Mouse (Mus musculus) hindbrain, embryonic 11.5 days (tissue): ENCODE results near the gene Gm5862. TPM values are rescaled to one million over a fixed set of nuclear protein-coding genes. Genes with fewer than 3 reads are reported as not detected.

Experiments used
- polyA plus RNA-seq: library from polyadenylated mRNA; unstranded; fragments of >200 nt; fragmentation: Nextera tagmentation; extraction: Ambion mirVana; gene quantifications from 2 replicates; pipeline ENCODE4 v1.2.1, GENCODE M21; 2014

Gene Gm5862
- polyA plus RNA-seq, 1 experiment from 2014 or later: not detected

Other genes with a start within 250 kb of the Gm5862 start
- gene Gm21663, start 80.5 kb downstream of the Gm5862 start, polyA plus RNA-seq: 0.11 TPM in 1 of 2 replicates, not detected in the other
- gene Gm21671, start 68.5 kb downstream of the Gm5862 start, polyA plus RNA-seq: 0.14 TPM in 1 of 2 replicates, not detected in the other
- gene Gm21680, start 50.3 kb downstream of the Gm5862 start, polyA plus RNA-seq: 0.06 TPM in 1 of 2 replicates, not detected in the other
- 0.04 TPM in 1 of 2 replicates, not detected in the other for gene Gm21698, start 34.3 kb downstream of the Gm5862 start, polyA plus RNA-seq
- gene Gm1979, start 18.1 kb downstream of the Gm5862 start, polyA plus RNA-seq: not detected in 2 replicates
- gene Speer4a, start 16.6 kb upstream of the Gm5862 start, polyA plus RNA-seq: not detected in 2 replicates
- 0.09 TPM in 1 of 2 replicates, not detected in the other for gene Gm7347, start 35.7 kb upstream of the Gm5862 start, polyA plus RNA-seq
- gene Gm10471, start 66.4 kb upstream of the Gm5862 start, polyA plus RNA-seq: not detected in 2 replicates
- 0.23 TPM in 1 of 2 replicates, not detected in the other for gene 5031410I06Rik, start 82.4 kb upstream of the Gm5862 start, polyA plus RNA-seq
- gene Gm10220, start 98.5 kb upstream of the Gm5862 start, polyA plus RNA-seq: 0.12 TPM in 1 of 2 replicates, not detected in the other
- gene Gm7361, start 234.8 kb upstream of the Gm5862 start, polyA plus RNA-seq: 0.06 TPM in 1 of 2 replicates, not detected in the other